Mouse (Mus musculus) layer of hippocampus, adult 18-20 months (tissue): ENCODE data around the gene Psat1. TPM values are rescaled to one million over a fixed set of nuclear protein-coding genes. Genes with fewer than 3 reads are reported as not detected.

Source experiments
- DNase-seq, 2 experiments: peaks; one replicate each; pipeline ENCODE4 v3.0.0; 2022; ENCODE audit warnings: low spot score in 2 of 2
- total RNA-seq, 2 experiments: library from RNA; stranded (reverse); gene quantifications; 2 replicates each; pipeline ENCODE4 v1.2.3; 2021

Gene Psat1
- total RNA-seq, 2 experiments from 2014 or later, result 114 to 115 TPM

- peak in 1 of 2 experiments; percentile 33 for DNase-seq
Measured at GRCm38 (mm10) chr19:15866851-15867250, 80.3 kb downstream of the Psat1 start.

- no peak for DNase-seq
Measured at GRCm38 (mm10) chr19:15866126-15866525, 81.0 kb downstream of the Psat1 start.

DNA sequence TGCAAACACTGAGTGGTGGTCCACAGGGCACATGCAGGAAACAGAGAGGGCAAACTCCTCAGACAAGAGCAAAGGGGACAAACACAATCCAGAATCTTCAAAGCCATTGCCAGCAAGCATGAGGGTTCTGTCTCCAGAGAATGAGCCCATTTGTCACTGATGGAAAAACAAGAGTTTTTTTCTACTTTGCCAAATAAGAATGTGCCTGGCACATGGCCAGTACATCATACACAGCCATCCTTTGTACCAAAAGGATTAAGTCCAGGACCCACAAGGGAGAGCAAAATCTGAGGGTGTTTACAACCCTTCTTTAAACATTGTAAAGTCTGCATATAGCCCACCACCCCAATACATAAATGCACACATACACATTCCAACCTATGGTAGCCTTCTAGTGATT, 81.7 kb downstream of the Psat1 start:
- DNase-seq, result peak in 1 of 2 experiments; percentile 43

- no peak for DNase-seq
Measured at GRCm38 (mm10) chr19:15864129-15864528, 83.0 kb downstream of the Psat1 start.

- DNase-seq, result no peak
Measured at GRCm38 (mm10) chr19:15855379-15855778, 91.8 kb downstream of the Psat1 start.

Other genes with a start within 250 kb of the Psat1 start
- 10 to 100 TPM in 1 of 2 experiments, 1 to 10 TPM in 1; 9.3 to 10.1 TPM for gene Cep78, start 37.7 kb upstream of the Psat1 start, total RNA-seq
- 100 to 1,000 TPM; 189 to 204 TPM for gene Gnaq, start 185.5 kb upstream of the Psat1 start, total RNA-seq